Mouse (Mus musculus): ENCODE data around the gene Gja10. TPM values are rescaled to one million over a fixed set of nuclear protein-coding genes. Genes with fewer than 3 reads are reported as not detected.

Gja10 gene
- polyA plus RNA-seq, 1 experiment from 2014 or later, result not detected

GRCm38 (mm10) chr4:32549150-32549549 is 53.4 kb downstream of the Gja10 start:
- Histone ChIP-seq H3K4me1 (ENCODE audit: control insufficient read depth, insufficient read depth, low read length) (no peaks in the 10 kb centered on the region), H3K27ac (replicated peaks; ENCODE audit: low read depth, low read length) (no peak overlapping the region), H3K27me3 (replicated peaks; ENCODE audit: control insufficient read depth, insufficient read depth, low read length) (no peaks in the 10 kb centered on the region), H3K4me2 (ENCODE audit: low read depth, low read length) (no peak overlapping the region), H3K9ac (ENCODE audit: low read depth, low read length) (no peak overlapping the region), H3K9me3 (ENCODE audit: control insufficient read depth, low read length) (no peaks in the 10 kb centered on the region), H3K4me3 (ENCODE audit: low read depth, low read length) (no peak overlapping the region), H3K36me3 (ENCODE audit: control insufficient read depth, insufficient read depth, low read length) (no peaks in the 10 kb centered on the region)
- no peak for ATAC-seq (ENCODE audit: low read depth)
- 79% methylated on average over 1 of the region's 1 CpGs for WGBS
- DNase-seq (ENCODE audit: low spot score), result no peak

Other genes with a start within 250 kb of the Gja10 start
- gene Casp8ap2, start 12.7 kb upstream of the Gja10 start, polyA plus RNA-seq (2014; fragmentation: Nextera tagmentation; extraction: Ambion mirVana), result 49.3 and 56.1 TPM in 2 replicates
- gene Mdn1, start 54.4 kb upstream of the Gja10 start, polyA plus RNA-seq (2014; fragmentation: Nextera tagmentation; extraction: Ambion mirVana), result 13.8 and 15.2 TPM in 2 replicates
- 99.4 and 102 TPM in 2 replicates for gene Lyrm2, start 197.5 kb upstream of the Gja10 start, polyA plus RNA-seq (2014; fragmentation: Nextera tagmentation; extraction: Ambion mirVana)